Mouse (Mus musculus): ENCODE measurements around the gene Sgms1.

The Sgms1 gene

GRCm38 (mm10) chr19:32137904-32138303 lies 251.6 kb downstream of the Sgms1 start:
- WGBS, result 78% methylated on average over 5 of the region's 5 CpGs

DNA sequence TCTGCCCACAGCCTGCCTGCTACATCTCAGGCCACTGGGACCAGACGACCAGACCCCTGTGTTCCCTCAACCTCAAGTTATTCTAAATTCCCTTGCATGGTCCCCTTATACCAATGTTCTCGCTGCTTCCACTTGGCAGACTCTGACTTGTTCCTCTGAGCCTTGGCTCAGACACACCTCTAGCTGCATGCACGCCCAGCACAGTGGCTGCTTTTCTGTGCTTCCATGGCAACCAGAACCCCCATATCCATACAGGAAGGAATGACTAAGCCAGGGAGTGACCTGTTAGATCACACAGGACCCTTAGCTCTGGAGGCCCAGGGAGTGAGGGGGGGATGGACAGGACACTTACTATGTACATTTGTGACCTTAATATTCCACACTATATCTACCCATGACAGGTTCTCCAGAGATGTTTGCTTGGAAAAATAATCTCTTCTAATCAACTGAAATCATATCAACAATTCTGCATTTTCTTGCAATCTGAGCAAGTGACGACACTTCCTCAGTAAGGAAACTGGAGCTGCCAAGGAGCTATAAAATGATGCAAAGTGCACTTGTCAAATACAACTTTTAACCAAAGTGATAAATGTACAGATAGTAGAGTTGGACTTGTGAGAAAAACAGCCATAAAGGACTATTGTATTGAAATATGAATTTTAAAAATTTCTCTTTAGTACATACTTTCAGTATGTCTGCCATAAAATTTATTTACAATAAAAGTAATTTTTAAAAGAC lies 252.5 kb downstream of the Sgms1 start:
- WGBS, result 27% methylated on average over 4 of the region's 4 CpGs

DNA sequence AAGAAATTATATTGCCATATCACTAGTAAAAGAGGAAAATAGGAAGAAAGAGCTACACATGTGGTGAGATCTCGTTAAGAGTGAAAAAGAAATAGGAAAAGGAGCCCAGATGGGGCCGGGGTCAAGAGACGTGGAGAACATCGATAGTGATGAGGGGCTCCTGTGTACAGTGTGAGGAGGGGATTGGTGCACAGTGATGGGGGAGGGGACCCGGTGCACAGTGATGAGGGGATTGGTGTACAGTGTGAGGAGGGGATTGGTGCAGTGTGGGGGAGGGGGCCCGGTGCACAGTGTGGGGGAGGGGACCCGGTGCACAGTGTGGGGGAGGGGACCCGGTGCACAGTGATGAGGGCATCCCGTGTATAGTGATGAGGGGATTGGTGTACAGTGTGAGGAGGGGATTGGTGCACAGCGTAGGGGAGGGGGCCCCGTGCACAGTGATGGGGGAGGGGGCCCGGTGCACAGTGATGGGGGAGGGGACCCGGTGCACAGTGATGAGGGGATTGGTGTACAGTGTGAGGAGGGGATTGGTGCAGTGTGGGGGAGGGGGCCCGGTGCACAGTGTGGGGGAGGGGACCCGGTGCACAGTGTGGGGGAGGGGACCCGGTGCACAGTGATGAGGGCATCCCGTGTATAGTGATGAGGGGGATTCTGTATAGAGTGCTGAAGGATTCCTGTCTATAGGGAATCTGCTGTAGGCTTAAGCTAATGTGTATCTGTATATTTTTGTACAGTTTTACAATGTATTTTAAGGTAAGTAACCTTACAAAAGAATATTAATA lies 257.6 kb downstream of the Sgms1 start:
- 85% methylated on average over 17 of the region's 17 CpGs for WGBS

GRCm38 (mm10) chr19:32129281-32129680 lies 260.2 kb downstream of the Sgms1 start:
- 91% methylated on average over 8 of the region's 8 CpGs for WGBS

GRCm38 (mm10) chr19:32127180-32127850 lies 262.2 kb downstream of the Sgms1 start:
- WGBS, result 77% methylated on average over 10 of the region's 10 CpGs

DNA sequence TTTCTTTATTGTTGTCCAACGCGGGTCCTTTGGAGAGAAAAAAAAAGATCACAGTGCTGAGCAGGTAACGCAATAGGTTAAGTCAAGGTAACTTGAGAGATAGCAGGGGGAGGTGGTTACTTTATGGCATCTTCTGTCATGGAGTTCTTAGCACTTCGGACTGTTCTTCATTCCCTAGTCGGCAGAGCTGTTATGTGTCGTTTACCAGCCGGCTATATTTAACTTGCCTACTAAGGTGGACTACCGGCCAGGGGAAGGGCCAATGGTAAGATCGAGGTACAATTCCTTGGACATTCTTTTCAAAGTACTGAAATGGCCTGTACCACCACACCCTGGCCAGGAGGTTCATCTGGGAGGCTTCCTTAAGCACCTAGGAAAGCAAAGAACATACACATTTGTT lies 265.4 kb downstream of the Sgms1 start:
- 90% methylated on average over 9 of the region's 9 CpGs for WGBS

GRCm38 (mm10) chr19:32123196-32123595 lies 266.3 kb downstream of the Sgms1 start:
- WGBS, result 73% methylated on average over 5 of the region's 5 CpGs

GRCm38 (mm10) chr19:32120798-32121197 lies 268.7 kb downstream of the Sgms1 start:
- 97% methylated on average over 1 of the region's 1 CpGs for WGBS

GRCm38 (mm10) chr19:32119666-32120065 lies 269.8 kb downstream of the Sgms1 start:
- WGBS, result 93% methylated on average over 2 of the region's 2 CpGs

GRCm38 (mm10) chr19:32118496-32118895 lies 271.0 kb downstream of the Sgms1 start:
- 81% methylated on average over 3 of the region's 3 CpGs for WGBS

DNA sequence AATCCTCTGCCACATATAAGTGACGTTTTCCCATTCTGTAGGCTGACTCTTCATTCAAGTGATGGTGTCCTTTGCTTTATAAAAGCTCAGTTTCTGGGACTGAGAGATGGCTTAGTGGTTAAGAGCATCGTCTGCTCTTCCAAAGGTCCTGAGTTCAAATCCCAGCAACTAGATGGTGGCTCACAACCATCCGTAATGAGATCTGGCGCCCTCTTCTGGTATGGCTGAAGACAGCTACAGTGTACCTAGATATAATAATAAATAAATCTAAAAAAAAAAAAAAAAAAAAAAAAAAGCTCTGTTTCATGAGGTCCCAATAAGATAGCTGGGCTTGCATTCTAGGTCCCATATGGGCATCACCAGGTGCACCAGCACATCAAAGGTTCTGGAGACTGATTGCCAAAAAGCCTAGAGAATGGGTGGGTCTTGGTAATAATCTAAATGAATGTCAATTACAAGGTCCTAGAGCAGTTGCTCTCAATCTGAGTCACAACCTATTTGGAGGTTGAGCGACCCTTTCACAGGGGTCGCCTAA lies 272.0 kb downstream of the Sgms1 start:
- WGBS, result 85% methylated on average over 6 of the region's 6 CpGs

GRCm38 (mm10) chr19:32111866-32112790 lies 277.4 kb downstream of the Sgms1 start:
- 86% methylated on average over 8 of the region's 8 CpGs for WGBS

GRCm38 (mm10) chr19:32107771-32108306 lies 281.7 kb downstream of the Sgms1 start, which contains the start of gene Asah2:
Gene Asah2, minus strand, starts transcription at chr19:32108211.
- 3% methylated on average over 28 of the region's 28 CpGs for WGBS

DNA sequence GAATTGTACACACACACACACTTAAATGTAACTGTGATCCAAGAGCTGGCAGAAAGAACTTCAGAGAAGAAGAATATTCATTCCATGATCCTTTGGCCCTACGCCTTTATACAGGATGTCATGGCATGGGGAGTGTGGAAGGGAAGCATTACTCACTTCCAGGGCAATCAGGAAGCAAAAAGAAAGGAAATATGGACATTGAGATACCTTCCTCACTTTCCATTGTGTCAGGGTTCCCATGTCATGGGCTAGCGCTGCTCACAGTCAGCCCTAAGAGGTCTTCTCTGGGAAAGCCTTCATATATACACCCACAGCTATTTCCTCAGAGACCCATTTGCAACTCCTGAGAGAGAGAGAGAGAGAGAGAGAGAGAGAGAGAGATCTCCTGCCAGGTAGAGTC lies 282.8 kb downstream of the Sgms1 start:
- WGBS, result 94% methylated on average over 2 of the region's 2 CpGs

DNA sequence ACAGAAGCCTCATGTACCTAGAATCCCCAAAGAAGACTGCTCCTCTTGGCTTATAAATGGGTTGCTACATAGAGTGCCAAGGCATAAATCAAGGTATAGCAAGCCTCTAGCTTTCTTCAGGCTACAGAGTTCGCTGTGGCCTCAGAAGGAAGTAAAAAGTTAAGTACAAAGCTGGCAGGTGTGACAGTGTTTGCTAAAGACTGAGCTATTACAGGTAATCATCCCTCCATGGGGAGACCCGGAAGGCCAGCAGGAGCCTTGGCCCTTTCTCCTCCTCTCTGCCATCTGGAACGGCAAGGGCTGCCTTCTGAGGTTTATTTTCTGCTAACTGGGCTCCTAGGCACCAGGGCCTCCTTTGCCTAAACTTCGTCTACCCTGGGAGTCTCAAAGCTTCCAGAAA lies 285.3 kb downstream of the Sgms1 start:
- 90% methylated on average over 4 of the region's 4 CpGs for WGBS

DNA sequence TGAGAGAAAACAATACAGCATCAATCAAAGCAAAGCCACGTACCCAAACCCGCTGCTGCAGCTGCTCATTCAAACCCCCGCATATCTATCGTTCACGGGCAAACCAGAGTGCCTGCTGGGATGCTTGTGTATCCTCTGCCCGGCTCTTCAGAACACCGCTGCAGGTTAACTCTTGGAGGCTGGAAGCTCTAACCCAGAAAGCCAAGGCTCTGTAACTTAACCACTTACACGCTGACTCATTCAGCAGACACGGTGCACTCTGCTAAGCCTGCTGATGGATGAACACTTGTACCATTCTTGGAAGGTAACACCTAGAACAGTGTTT lies 286.6 kb downstream of the Sgms1 start:
- 8% methylated on average over 9 of the region's 9 CpGs for WGBS

- WGBS, result 20% methylated on average over 18 of the region's 18 CpGs
Observed at GRCm38 (mm10) chr19:32102294-32102975, 287.1 kb downstream of the Sgms1 start.

- WGBS, result 80% methylated on average over 3 of the region's 3 CpGs
Observed at GRCm38 (mm10) chr19:32098582-32098981, 290.9 kb downstream of the Sgms1 start.

DNA sequence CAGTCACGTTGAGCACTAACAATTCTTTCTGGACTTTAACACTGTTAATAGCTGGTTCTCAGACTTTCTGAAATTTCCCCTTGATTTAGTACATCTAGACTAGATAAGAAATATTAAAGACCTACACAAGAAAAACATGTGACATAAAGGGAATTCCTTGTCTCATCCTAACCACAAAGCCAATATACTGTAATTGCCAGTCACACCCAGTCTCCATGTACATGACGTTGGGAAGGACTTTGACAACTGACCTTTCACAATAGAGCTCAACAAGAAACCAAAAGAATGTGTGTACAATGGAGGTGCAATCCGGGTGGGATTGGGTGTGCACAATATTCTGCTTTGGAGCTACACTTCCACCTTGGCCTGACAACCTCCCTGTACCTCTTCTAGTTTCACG lies 297.2 kb downstream of the Sgms1 start:
- WGBS, result 94% methylated on average over 4 of the region's 4 CpGs

- 92% methylated on average over 4 of the region's 4 CpGs for WGBS
Observed at GRCm38 (mm10) chr19:32090804-32091203, 298.7 kb downstream of the Sgms1 start.

Measured in cerebral cortex, adult 2 months (tissue).